Comparison of ENCODE assay signal across 7 mouse cellular contexts in the genomic region with DNA sequence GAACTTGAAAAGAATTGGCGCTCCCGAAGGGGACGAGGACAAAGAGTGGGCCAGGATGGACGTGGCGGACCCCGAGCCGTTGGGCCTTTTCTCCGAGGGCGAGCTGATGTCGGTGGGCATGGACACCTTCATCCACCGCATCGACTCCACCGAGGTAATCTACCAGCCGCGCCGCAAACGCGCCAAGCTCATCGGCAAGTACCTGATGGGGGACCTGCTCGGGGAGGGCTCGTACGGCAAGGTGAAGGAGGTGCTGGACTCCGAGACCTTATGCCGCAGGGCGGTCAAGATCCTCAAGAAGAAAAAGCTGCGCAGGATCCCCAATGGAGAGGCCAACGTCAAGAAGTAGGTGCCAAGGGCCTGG. TPM values are rescaled to one million over a fixed set of nuclear protein-coding genes. Genes with fewer than 3 reads are reported as not detected.
DNase-seq lines count a peak whose midpoint lies in the region; ATAC-seq lines count a peak whose summit lies in the region.

No protein-coding gene starts in this region.

- no peak for ATAC-seq in hindbrain, embryonic 15.5 days (ENCODE audit: low FRiP score, low read depth)
- no peak for ATAC-seq in megakaryocyte-erythroid progenitor cell, adult 5-6 weeks (replicated peaks; ENCODE audit: low FRiP score, low TSS enrichment, poor library complexity, severe bottlenecking)

- peak overlapping the region; percentile 91 for H3K4me3 ChIP-seq in hindbrain, embryonic 15.5 days
- H3K4me3 ChIP-seq in midbrain, embryonic 10.5 days, result peak overlapping the region; percentile 96

- peak overlapping the region; percentile 70 for H3K4me2 ChIP-seq in hindbrain, embryonic 15.5 days

- 2% methylated on average over 27 of the region's 27 CpGs for WGBS in hindbrain, embryonic 15.5 days
- WGBS in midbrain, embryonic 10.5 days, result 1% methylated on average over 27 of the region's 27 CpGs

- H3K27ac ChIP-seq in hindbrain, embryonic 15.5 days (replicated peaks), result peak overlapping the region; percentile 5; the same call in 1 of the 2 replicates
- peak overlapping the region; percentile 93 for H3K27ac ChIP-seq in midbrain, embryonic 10.5 days (replicated peaks)

- H3K36me3 ChIP-seq in hindbrain, embryonic 15.5 days, result no peaks in the 10 kb centered on the region
- peaks cover 44% of the 10 kb centered on the region for H3K36me3 ChIP-seq in midbrain, embryonic 10.5 days

- no peaks in the 10 kb centered on the region for H3K27me3 ChIP-seq in hindbrain, embryonic 15.5 days
- no peaks in the 10 kb centered on the region for H3K27me3 ChIP-seq in midbrain, embryonic 10.5 days (ENCODE audit: low read depth, poor library complexity, severe bottlenecking)

- peak; percentile 40 for DNase-seq in spleen, adult 12 weeks (ENCODE audit: low spot score)
- DNase-seq in spleen, postnatal 36 days (ENCODE audit: low spot score in 2 of 2), result no peak
- DNase-seq in embryo, embryonic 9.5 days (ENCODE audit: extremely low spot score), result peak; percentile 46
- peak; percentile 31 for DNase-seq in midbrain, embryonic 10.5 days (ENCODE audit: low spot score)
- DNase-seq in ovary, postnatal 36 days (ENCODE audit: low spot score), result no peak

- H3K9me3 ChIP-seq in hindbrain, embryonic 15.5 days, result no peaks in the 10 kb centered on the region
- no peaks in the 10 kb centered on the region for H3K9me3 ChIP-seq in midbrain, embryonic 10.5 days (replicated peaks)

- H3K9ac ChIP-seq in hindbrain, embryonic 15.5 days, result peak overlapping the region; percentile 88

- peaks cover 53% of the 10 kb centered on the region for H3K4me1 ChIP-seq in hindbrain, embryonic 15.5 days (replicated peaks)
- H3K4me1 ChIP-seq in midbrain, embryonic 10.5 days, result peaks cover 50% of the 10 kb centered on the region

RNA-seq across cellular contexts. Expression of gene Stk11, which starts 0.9 kb away (rescaled TPM):
- polyA plus RNA-seq in hindbrain, embryonic 15.5 days (2015; fragmentation: Nextera tagmentation; extraction: Ambion mirVana), result 18.6 and 20.0 TPM in 2 replicates
- polyA plus RNA-seq in midbrain, embryonic 10.5 days (2016; fragmentation: Nextera tagmentation; extraction: Ambion mirVana), result 18.0 and 19.7 TPM in 2 replicates
- total RNA-seq in megakaryocyte-erythroid progenitor cell, adult 5-6 weeks (2014; fragmentation: Nextera tagmentation), result 152 and 213 TPM in 2 replicates
- total RNA-seq in megakaryocyte-erythroid progenitor cell, adult 5-6 weeks (2017), result 116 and 174 TPM in 2 replicates

RNA-seq across cellular contexts. Expression of gene Sbno2, which starts 11.2 kb away (rescaled TPM):
- polyA plus RNA-seq in hindbrain, embryonic 15.5 days (2015; fragmentation: Nextera tagmentation; extraction: Ambion mirVana), result 12.6 and 12.9 TPM in 2 replicates
- 15.0 and 15.2 TPM in 2 replicates for polyA plus RNA-seq in midbrain, embryonic 10.5 days (2016; fragmentation: Nextera tagmentation; extraction: Ambion mirVana)
- 34.4 and 39.7 TPM in 2 replicates for total RNA-seq in megakaryocyte-erythroid progenitor cell, adult 5-6 weeks (2014; fragmentation: Nextera tagmentation)
- 12.1 and 12.9 TPM in 2 replicates for total RNA-seq in megakaryocyte-erythroid progenitor cell, adult 5-6 weeks (2017)

RNA-seq across cellular contexts. Expression of gene Atp5d, which starts 21.9 kb away (rescaled TPM):
- 503 and 517 TPM in 2 replicates for polyA plus RNA-seq in hindbrain, embryonic 15.5 days (2015; fragmentation: Nextera tagmentation; extraction: Ambion mirVana)
- 463 and 481 TPM in 2 replicates for polyA plus RNA-seq in midbrain, embryonic 10.5 days (2016; fragmentation: Nextera tagmentation; extraction: Ambion mirVana)
- total RNA-seq in megakaryocyte-erythroid progenitor cell, adult 5-6 weeks (2014; fragmentation: Nextera tagmentation), result 282 and 325 TPM in 2 replicates
- 29.3 and 49.3 TPM in 2 replicates for total RNA-seq in megakaryocyte-erythroid progenitor cell, adult 5-6 weeks (2017)

RNA-seq across cellular contexts. Expression of gene Cbarp, which starts 24.1 kb away (rescaled TPM):
- 61.4 and 71.3 TPM in 2 replicates for polyA plus RNA-seq in hindbrain, embryonic 15.5 days (2015; fragmentation: Nextera tagmentation; extraction: Ambion mirVana)
- polyA plus RNA-seq in midbrain, embryonic 10.5 days (2016; fragmentation: Nextera tagmentation; extraction: Ambion mirVana), result 7.8 and 9.3 TPM in 2 replicates
- total RNA-seq in megakaryocyte-erythroid progenitor cell, adult 5-6 weeks (2014; fragmentation: Nextera tagmentation), result 5.2 and 10.5 TPM in 2 replicates
- total RNA-seq in megakaryocyte-erythroid progenitor cell, adult 5-6 weeks (2017), result 3.7 TPM in 1 of 2 replicates, not detected in the other

RNA-seq across cellular contexts. Expression of gene Midn, which starts 31.5 kb away (rescaled TPM):
- polyA plus RNA-seq in hindbrain, embryonic 15.5 days (2015; fragmentation: Nextera tagmentation; extraction: Ambion mirVana), result 22.6 and 26.0 TPM in 2 replicates
- 17.8 and 19.7 TPM in 2 replicates for polyA plus RNA-seq in midbrain, embryonic 10.5 days (2016; fragmentation: Nextera tagmentation; extraction: Ambion mirVana)
- total RNA-seq in megakaryocyte-erythroid progenitor cell, adult 5-6 weeks (2014; fragmentation: Nextera tagmentation), result 30.9 and 34.0 TPM in 2 replicates
- 9.4 and 10.5 TPM in 2 replicates for total RNA-seq in megakaryocyte-erythroid progenitor cell, adult 5-6 weeks (2017)

Comparison
In these comparisons a context has a peak if more than half of its experiments do, and no peak if none do; other contexts are left out.
1. DNase-seq: peak in spleen, adult 12 weeks (single experiment), embryo, embryonic 9.5 days (single experiment) and midbrain, embryonic 10.5 days (single experiment); none in spleen, postnatal 36 days (0 of 2) and ovary, postnatal 36 days (single experiment).